Mouse (Mus musculus) small intestine, adult 2 months (tissue): ENCODE measurements around the gene Vsig10l. TPM values are rescaled to one million over a fixed set of nuclear protein-coding genes. Genes with fewer than 3 reads are reported as not detected.
A peak's percentile ranks its signal among the peaks of the same experiment; 100 is the strongest.

Experiments
- H3K27ac ChIP-seq: fragments of 200-500 bp; 2 replicates; pipeline ENCODE4 v1.5.1; 2012; ENCODE audit warnings: low read depth, low read length, control low read depth, inconsistent platforms; ENCODE audit not compliant: insufficient read depth
- H3K27me3 ChIP-seq: fragments of 200-500 bp; 2 replicates; pipeline ENCODE4 v1.6.1; 2012; ENCODE audit warnings: mild to moderate bottlenecking, moderate library complexity, low read length, inconsistent platforms; ENCODE audit not compliant: control insufficient read depth, insufficient read depth
- H3K36me3 ChIP-seq: fragments of 200-500 bp; 2 replicates; pipeline ENCODE4 v1.6.1; 2012; ENCODE audit warnings: mild to moderate bottlenecking, low read length, control low read depth, inconsistent platforms; ENCODE audit not compliant: control insufficient read depth, insufficient read depth
- H3K4me1 ChIP-seq: fragments of 200-500 bp; 2 replicates; pipeline ENCODE4 v1.6.1; 2012; ENCODE audit warnings: low read length, inconsistent platforms, mixed read lengths; ENCODE audit not compliant: control insufficient read depth, insufficient read depth, insufficient read length
- H3K4me3 ChIP-seq: fragments of 200-500 bp; 2 replicates; pipeline ENCODE4 v1.5.1; 2012; ENCODE audit warnings: low read depth, mild to moderate bottlenecking, control low read depth, inconsistent platforms, low read length, moderate library complexity
- CTCF ChIP-seq: fragments of 200-500 bp; IDR thresholded peaks from 2 replicates; pipeline ENCODE4 v1.5.1; 2012; ENCODE audit warnings: low read depth, mild to moderate bottlenecking, control low read depth, inconsistent platforms, low read length, moderate library complexity, mixed read lengths; ENCODE audit not compliant: insufficient replicate concordance, insufficient read length; ENCODE audit errors: extremely low read depth
- POLR2A ChIP-seq: fragments of 200-500 bp; IDR thresholded peaks from 2 replicates; pipeline ENCODE4 v1.6.1; 2012; ENCODE audit warnings: low read depth, mild to moderate bottlenecking, control low read depth, inconsistent platforms, low read length, moderate library complexity
- WGBS: fragments of 180-500 bp; shearing (Covaris S2); methylation state at CpG from one replicate; pipeline ENCODE4 v1.1.7; 2018; 5-methylcytosine and 5-hydroxymethylcytosine counted together
- polyA plus RNA-seq: library from polyadenylated mRNA; depleted of rRNA; stranded (reverse); fragments of >200 nt; gene quantifications from 2 replicates; pipeline ENCODE4 v1.2.3, GENCODE M21; 2012

Gene Vsig10l
- polyA plus RNA-seq, 1 experiment: 4.3 TPM

GRCm38 (mm10) chr7:43489631-43490125 lies 26.7 kb downstream of the Vsig10l start, which contains the start of gene Iglon5:
Gene Iglon5, minus strand, starts transcription at chr7:43490075.
- TF ChIP-seq CTCF: no peak
- no peak for TF ChIP-seq POLR2A
- WGBS: 3% methylated on average over 26 of the region's 41 CpGs
- H3K4me3 ChIP-seq: peak within 1 kb of the TSS; percentile 4; the same call in 1 of the 2 replicates

DNA sequence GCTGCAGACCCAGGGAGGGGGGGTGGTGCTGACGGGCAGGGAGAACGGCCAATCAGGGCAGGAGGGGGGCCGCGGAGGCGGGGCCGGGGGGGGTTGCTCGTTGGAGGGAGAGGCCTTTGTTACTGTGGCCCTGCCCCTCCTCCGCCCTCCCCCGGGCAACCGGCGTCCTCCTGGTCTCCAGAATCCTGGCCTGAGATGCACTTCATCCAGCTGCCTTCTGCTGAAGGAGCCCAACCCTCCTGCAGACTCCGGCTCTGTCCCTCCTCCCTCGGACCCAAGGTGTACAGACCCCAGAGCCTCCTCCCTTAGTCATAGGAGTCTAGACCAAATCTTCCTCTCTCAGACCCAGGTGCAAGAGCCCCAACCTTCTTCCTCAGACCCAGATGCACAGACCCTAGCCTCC lies 27.2 kb downstream of the Vsig10l start:
- Histone ChIP-seq H3K27me3 (peaks cover 9% of the 10 kb centered on the region), H3K4me3 (no peak overlapping the region), H3K36me3 (no peaks in the 10 kb centered on the region), H3K4me1 (no peaks in the 10 kb centered on the region), H3K27ac (no peak overlapping the region)
- no peak for TF ChIP-seq CTCF
- no peak for TF ChIP-seq POLR2A
- 2% methylated on average over 12 of the region's 13 CpGs for WGBS

More at GRCm38 (mm10) chr7:43489631-43490125, 26.7 kb downstream of the Vsig10l start, which contains the start of gene Iglon5:
- H3K27ac ChIP-seq: no peak within 1 kb of the TSS
- no peaks in the 10 kb centered on the region for H3K36me3 ChIP-seq
- H3K4me1 ChIP-seq: no peaks in the 10 kb centered on the region
- H3K27me3 ChIP-seq: peaks cover 9% of the 10 kb centered on the region

DNA sequence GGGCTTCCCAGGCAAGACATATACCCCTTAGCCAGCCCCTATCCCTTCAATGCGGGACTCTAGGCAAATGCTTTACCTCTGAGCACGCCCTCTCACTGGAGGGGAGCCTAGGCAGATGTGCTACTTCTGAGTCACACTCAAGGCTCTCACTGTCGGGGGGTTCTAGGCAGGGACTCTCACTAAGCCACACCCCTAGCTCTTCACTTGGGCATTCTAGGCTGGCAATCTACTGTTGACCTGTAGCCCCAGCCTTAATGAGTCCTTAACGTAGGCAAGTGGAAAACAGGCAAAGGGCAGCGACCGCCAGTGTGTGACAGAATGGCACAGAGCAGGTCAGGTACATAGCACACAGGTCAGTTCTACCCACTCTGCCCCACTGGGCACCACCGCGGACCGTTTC lies 27.9 kb downstream of the Vsig10l start:
- Histone ChIP-seq H3K4me1 (no peaks in the 10 kb centered on the region), H3K27ac (no peak overlapping the region), H3K27me3 (peaks cover 9% of the 10 kb centered on the region), H3K36me3 (no peaks in the 10 kb centered on the region), H3K4me3 (no peak overlapping the region)
- 60% methylated on average over 9 of the region's 9 CpGs for WGBS
- TF ChIP-seq CTCF: no peak
- TF ChIP-seq POLR2A: no peak

GRCm38 (mm10) chr7:43495343-43496021 lies 32.5 kb downstream of the Vsig10l start:
- TF ChIP-seq POLR2A: no peak
- peak; percentile 44; the same call in 1 of the 2 replicates for TF ChIP-seq CTCF
- 23% methylated on average over 21 of the region's 21 CpGs for WGBS
- H3K36me3 ChIP-seq: no peaks in the 10 kb centered on the region
- no peaks in the 10 kb centered on the region; the same call in 1 of the 2 replicates for H3K27me3 ChIP-seq
- no peak overlapping the region for H3K27ac ChIP-seq
- no peaks in the 10 kb centered on the region for H3K4me1 ChIP-seq
- no peak overlapping the region for H3K4me3 ChIP-seq

GRCm38 (mm10) chr7:43511707-43512478 lies 48.9 kb downstream of the Vsig10l start:
- H3K27ac ChIP-seq: no peak overlapping the region
- H3K4me3 ChIP-seq: no peak overlapping the region
- WGBS: 28% methylated on average over 4 of the region's 4 CpGs
- no peaks in the 10 kb centered on the region for H3K36me3 ChIP-seq
- no peaks in the 10 kb centered on the region for H3K27me3 ChIP-seq
- TF ChIP-seq POLR2A: no peak
- TF ChIP-seq CTCF: no peak
- peaks cover 2% of the 10 kb centered on the region; the same call in 1 of the 2 replicates for H3K4me1 ChIP-seq

- WGBS: 85% methylated on average over 4 of the region's 4 CpGs
- TF ChIP-seq CTCF: no peak
- TF ChIP-seq POLR2A: no peak
Measured at GRCm38 (mm10) chr7:43512519-43512918, 49.6 kb downstream of the Vsig10l start.

DNA sequence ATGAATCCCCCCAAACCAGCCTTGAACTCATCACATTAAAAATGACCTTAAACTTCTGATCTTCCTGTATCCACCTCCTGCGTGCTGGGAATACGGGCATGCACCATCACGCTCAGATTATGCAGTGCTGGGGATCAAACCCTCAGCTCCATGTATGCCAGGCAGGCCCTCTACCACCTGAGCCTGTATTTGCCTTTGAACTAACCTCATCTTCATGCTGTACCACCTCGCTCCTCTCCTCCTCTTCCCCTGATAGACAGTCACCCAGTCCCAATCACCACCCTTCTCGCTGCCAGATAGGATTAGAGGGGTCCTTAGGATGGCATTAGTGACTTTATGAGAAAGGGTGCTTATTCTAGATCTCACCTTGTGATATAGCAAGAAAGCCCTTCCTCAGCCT lies 52.1 kb downstream of the Vsig10l start:
- peaks cover 2% of the 10 kb centered on the region; the same call in 1 of the 2 replicates for H3K4me1 ChIP-seq
- H3K36me3 ChIP-seq: no peaks in the 10 kb centered on the region
- H3K27ac ChIP-seq: no peak overlapping the region
- H3K27me3 ChIP-seq: no peaks in the 10 kb centered on the region
- TF ChIP-seq CTCF (no peak), POLR2A (no peak)
- WGBS: 78% methylated on average over 5 of the region's 5 CpGs
- no peak overlapping the region for H3K4me3 ChIP-seq

More at GRCm38 (mm10) chr7:43512519-43512918, 49.6 kb downstream of the Vsig10l start:
- H3K4me3 ChIP-seq: no peak overlapping the region
- no peak overlapping the region for H3K27ac ChIP-seq
- no peaks in the 10 kb centered on the region for H3K36me3 ChIP-seq
- H3K27me3 ChIP-seq: no peaks in the 10 kb centered on the region
- peaks cover 2% of the 10 kb centered on the region; the same call in 1 of the 2 replicates for H3K4me1 ChIP-seq
